Mouse (Mus musculus) C2C12 (cell line): Measurements from ENCODE around the gene Myd88. TPM values are rescaled to one million over a fixed set of nuclear protein-coding genes. Genes with fewer than 3 reads are reported as not detected.

Experiments used
- H3K27me3 ChIP-seq: one replicate; pipeline ENCODE4 v1.6.1; 2011; ENCODE audit not compliant: control insufficient read depth, insufficient read depth, insufficient read length
- H3K36me3 ChIP-seq: one replicate; pipeline ENCODE4 v1.6.1; 2011; ENCODE audit not compliant: control insufficient read depth, insufficient read depth
- H3K4me3 ChIP-seq: one replicate; pipeline ENCODE4 v1.5.1; 2011; ENCODE audit warnings: mild to moderate bottlenecking, control low read depth; ENCODE audit not compliant: poor library complexity, insufficient read depth, severe bottlenecking
- H3K79me2 ChIP-seq: one replicate; pipeline ENCODE4 v1.6.1; 2011; ENCODE audit not compliant: control insufficient read depth, insufficient read depth
- H3K79me3 ChIP-seq: one replicate; pipeline ENCODE4 v1.6.1; 2011; ENCODE audit warnings: low read depth, control low read depth
- H3ac ChIP-seq: one replicate; pipeline ENCODE3; 2011; ENCODE audit warnings: low read depth; ENCODE audit not compliant: control insufficient read depth, insufficient read length
- CEBPB ChIP-seq: IDR thresholded peaks from one replicate; pipeline ENCODE4 v1.6.1; 2011; ENCODE audit warnings: low read depth, mild to moderate bottlenecking, control low read depth, moderate library complexity
- CTCF ChIP-seq: IDR thresholded peaks from one replicate; pipeline ENCODE4 v1.5.1; 2011; ENCODE audit not compliant: control insufficient read depth, insufficient read depth, insufficient read length
- FOSL1 ChIP-seq: IDR thresholded peaks from one replicate; pipeline ENCODE4 v1.8.0; 2011; ENCODE audit warnings: mild to moderate bottlenecking, low read length; ENCODE audit not compliant: poor library complexity, insufficient read depth, severe bottlenecking
- MAX ChIP-seq: IDR thresholded peaks from one replicate; pipeline ENCODE4 v1.6.1; 2011; ENCODE audit warnings: mild to moderate bottlenecking, control low read depth
- MYOD1 ChIP-seq: IDR thresholded peaks from one replicate; pipeline ENCODE4 v1.6.1; 2011; ENCODE audit warnings: low read depth; ENCODE audit not compliant: control insufficient read depth, insufficient read length
- MYOG ChIP-seq: IDR thresholded peaks from one replicate; pipeline ENCODE4 v1.6.1; 2011; ENCODE audit not compliant: control insufficient read depth, insufficient read length; ENCODE audit errors: extremely low read depth
- USF1 ChIP-seq: IDR thresholded peaks from one replicate; pipeline ENCODE4 v1.6.1; 2011; ENCODE audit warnings: low read depth, mild to moderate bottlenecking, control low read depth, moderate library complexity
- polyA plus RNA-seq: library from polyadenylated mRNA; unstranded; fragments of >200 nt; fragmentation: generic; extraction: Trizol; gene quantifications from one replicate; pipeline ENCODE4 v1.2.1, GENCODE M21; 2012; ENCODE audit warnings: missing spikeins

Myd88 gene
- polyA plus RNA-seq, 1 experiment, result 19.5 TPM

DNA sequence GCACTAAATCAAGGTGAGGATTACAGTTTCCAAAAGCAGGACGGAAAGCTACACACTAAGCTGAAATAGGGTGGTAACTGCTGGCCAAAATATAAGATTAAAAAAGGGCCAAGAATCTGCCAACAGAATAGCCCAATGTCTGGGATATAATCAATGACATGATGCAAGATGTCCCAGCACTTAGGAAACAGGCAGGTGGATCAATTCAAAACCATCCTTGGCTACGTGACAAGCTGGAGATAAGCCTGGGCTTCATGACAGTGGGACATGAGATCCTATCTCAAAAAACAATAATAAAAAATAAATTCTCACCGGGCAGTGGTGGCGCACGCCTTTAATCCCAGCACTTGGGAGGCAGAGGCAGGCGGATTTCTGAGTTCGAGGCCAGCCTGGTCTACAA lies 35.3 kb downstream of the Myd88 start:
- peaks cover 61% of the 10 kb centered on the region for H3K79me2 ChIP-seq
- peaks cover 36% of the 10 kb centered on the region for H3K79me3 ChIP-seq
- TF ChIP-seq MYOG (no peak), CTCF (no peak), MYOD1 (no peak), CEBPB (no peak), FOSL1 (no peak), MAX (no peak), USF1 (no peak)
- H3ac ChIP-seq, result no peak overlapping the region
- peaks cover 12% of the 10 kb centered on the region for H3K36me3 ChIP-seq
- no peaks in the 10 kb centered on the region for H3K27me3 ChIP-seq
- H3K4me3 ChIP-seq, result no peak overlapping the region

DNA sequence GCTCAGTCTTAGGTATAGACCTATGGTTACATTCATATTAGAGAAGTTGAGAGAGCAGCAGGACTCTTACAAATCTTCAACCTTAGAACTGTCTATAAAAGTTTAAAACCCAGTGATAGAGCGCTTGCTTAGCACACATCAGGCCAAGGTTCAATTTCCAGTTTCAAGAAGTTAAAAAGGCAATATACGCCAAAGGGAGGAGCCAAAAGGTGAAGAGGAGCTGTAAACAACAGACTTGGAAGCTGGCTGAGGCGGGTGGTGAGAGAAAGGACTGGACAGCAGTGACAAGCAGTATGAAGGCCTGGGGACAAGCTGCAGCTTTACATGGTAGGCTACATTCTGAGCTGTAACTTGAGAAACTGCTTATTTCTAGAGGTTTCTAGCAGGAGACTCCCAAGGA lies 42.6 kb downstream of the Myd88 start:
- no peaks in the 10 kb centered on the region for H3K27me3 ChIP-seq
- H3K79me3 ChIP-seq, result peaks cover 3% of the 10 kb centered on the region
- peaks cover 10% of the 10 kb centered on the region for H3K36me3 ChIP-seq
- TF ChIP-seq USF1, result no peak
- no peak for TF ChIP-seq MYOG
- TF ChIP-seq MYOD1, result no peak
- TF ChIP-seq CTCF, result no peak
- no peak for TF ChIP-seq FOSL1
- TF ChIP-seq CEBPB, result no peak
- H3K79me2 ChIP-seq, result peaks cover 12% of the 10 kb centered on the region
- no peak overlapping the region for H3K4me3 ChIP-seq
- H3ac ChIP-seq, result no peak overlapping the region

DNA sequence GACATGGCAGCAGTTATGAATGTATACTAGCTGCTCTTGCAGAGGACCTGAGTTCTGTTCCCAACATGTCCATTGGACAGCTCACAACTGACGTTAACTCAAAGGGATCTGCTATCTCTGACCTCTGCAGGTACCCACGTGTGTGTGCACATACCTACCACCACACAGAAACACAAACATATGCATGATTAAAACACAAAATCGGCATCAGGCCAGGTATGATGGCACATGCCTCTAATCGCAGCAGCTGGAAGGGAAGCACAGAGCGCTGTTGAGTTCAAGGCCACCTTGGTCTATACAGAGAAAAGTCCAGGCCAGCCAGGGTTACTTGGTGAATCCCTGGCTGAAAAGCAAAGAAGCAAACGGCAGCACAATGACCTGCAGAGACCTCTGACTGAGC lies 43.5 kb downstream of the Myd88 start:
- Histone ChIP-seq H3K4me3 (no peak overlapping the region), H3K27me3 (no peaks in the 10 kb centered on the region), H3K36me3 (peaks cover 9% of the 10 kb centered on the region), H3ac (no peak overlapping the region), H3K79me2 (peaks cover 12% of the 10 kb centered on the region), H3K79me3 (peaks cover 3% of the 10 kb centered on the region)
- TF ChIP-seq MYOD1, result no peak
- no peak for TF ChIP-seq MAX
- TF ChIP-seq CEBPB, result no peak

DNA sequence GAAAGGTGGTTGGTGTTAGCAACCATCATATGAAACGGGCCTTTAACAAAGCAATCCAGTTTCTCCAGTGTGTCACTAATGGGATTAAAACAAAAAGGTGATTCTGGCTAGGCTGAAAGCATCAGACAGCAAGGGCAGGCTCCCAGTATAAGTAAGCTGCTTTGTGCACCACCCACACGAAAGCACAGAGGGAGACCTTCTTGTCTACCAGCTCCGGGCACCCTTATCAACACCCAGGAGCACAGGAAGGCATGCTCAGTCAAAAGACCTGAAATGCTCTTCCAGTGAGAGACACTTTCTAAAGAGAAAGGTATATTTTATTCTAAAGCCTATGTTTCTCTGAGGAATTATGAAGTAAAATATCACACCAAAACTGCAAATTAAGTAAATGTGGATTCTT lies 50.4 kb downstream of the Myd88 start:
- no peaks in the 10 kb centered on the region for H3K36me3 ChIP-seq
- H3K4me3 ChIP-seq, result no peak overlapping the region
- TF ChIP-seq MAX (no peak), MYOD1 (no peak), CTCF (no peak), FOSL1 (no peak), CEBPB (no peak), MYOG (no peak), USF1 (no peak)
- H3ac ChIP-seq, result no peak overlapping the region
- H3K79me3 ChIP-seq, result no peaks in the 10 kb centered on the region
- H3K27me3 ChIP-seq, result no peaks in the 10 kb centered on the region
- no peaks in the 10 kb centered on the region for H3K79me2 ChIP-seq

Other genes starting within 250 kb of the Myd88 start
- gene Plcd1, start 247.9 kb downstream of the Myd88 start, polyA plus RNA-seq, result 8.8 TPM
- gene Dlec1, start 238.9 kb downstream of the Myd88 start, polyA plus RNA-seq, result 0.01 TPM
- gene Acaa1b, start 184.3 kb downstream of the Myd88 start, polyA plus RNA-seq, result 0.96 TPM
- gene Gm47289, start 182.2 kb downstream of the Myd88 start, polyA plus RNA-seq, result not detected
- not detected for gene Slc22a13, start 132.3 kb downstream of the Myd88 start, polyA plus RNA-seq
- 13.0 TPM for gene Oxsr1, start 19.0 kb downstream of the Myd88 start, polyA plus RNA-seq
- gene Acaa1a, start 1.7 kb downstream of the Myd88 start, polyA plus RNA-seq, result 50.9 TPM
- 3.1 TPM for gene Xylb, start 16.0 kb upstream of the Myd88 start, polyA plus RNA-seq
- gene Slc22a14, start 24.1 kb upstream of the Myd88 start, polyA plus RNA-seq, result not detected
- gene Acvr2b, start 60.7 kb upstream of the Myd88 start, polyA plus RNA-seq, result 0.83 TPM
- gene Exog, start 103.5 kb upstream of the Myd88 start, polyA plus RNA-seq, result 7.3 TPM
- gene Scn5a, start 237.6 kb upstream of the Myd88 start, polyA plus RNA-seq, result 13.6 TPM